Mouse (Mus musculus) gastrocnemius, postnatal 36 days (tissue): ENCODE measurements at regions not wholly inside any gene's neighbourhood (a gene's known extent, or its start where the extent isn't known, plus 50 kb on each side); places are given as distances from the start of the nearest gene placed in this dataset.

Experiments
- DNase-seq, 2 experiments: peaks; one replicate each; pipeline ENCODE4 v3.0.0; 2022
- intact Hi-C: fragments of 180-260 bp; cut with DNase I; formaldehyde crosslinking; loops from one replicate; pipeline ENCODE4 v1.15.1; 2025

DNA sequence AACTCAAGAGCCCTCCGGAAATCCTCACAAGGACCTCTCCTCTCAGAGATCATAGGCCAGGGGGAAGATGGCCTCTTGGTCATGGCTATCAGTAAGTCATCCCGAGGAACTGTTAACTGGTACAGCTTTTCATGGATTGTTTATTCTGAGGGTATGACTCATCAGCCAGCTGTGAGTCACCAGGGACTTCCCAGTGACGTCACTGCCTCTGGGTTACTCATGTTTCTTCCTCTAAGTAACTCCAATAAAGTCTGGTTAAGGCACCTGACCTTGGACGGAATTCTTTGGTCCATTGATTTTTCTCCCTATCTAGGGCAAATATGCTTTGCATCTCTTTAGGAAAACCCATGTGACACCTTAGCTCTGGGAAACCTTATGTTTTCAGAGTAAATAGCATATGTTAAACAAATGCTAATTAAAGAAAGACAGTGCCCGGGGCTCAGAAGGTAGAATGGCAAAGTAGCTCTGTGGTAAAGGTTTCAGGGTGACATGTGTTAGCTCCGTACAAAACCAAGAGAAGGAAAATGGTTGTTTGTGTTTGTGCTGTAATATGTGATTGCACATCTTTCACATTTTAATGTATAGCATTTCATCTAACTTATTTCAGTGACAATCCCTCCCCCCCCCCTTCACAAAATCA is 289.7 kb upstream of the Xylt1 start:
- intact Hi-C loops: no loop called here
- no peak for DNase-seq

DNA sequence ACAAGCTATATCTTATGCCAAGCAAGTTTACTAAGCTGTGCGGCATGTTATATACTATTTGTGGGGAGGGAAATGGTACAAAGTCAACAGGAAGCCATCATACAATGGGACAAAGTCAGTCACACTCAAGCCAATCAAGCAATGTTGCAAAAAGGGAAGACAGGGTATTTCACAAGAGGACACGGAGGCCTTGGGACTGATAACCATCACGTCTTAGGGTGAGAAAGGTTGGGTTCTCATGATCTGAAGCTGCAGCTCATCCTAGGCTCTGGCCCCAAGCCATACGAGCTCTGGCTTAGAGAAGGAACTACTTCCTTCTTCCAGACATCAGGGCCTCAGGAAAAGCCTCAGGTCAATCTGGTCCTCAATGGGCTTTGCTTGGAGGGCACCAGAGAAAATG is 287.9 kb upstream of the Xylt1 start:
- DNase-seq: no peak
- intact Hi-C loops: no loop called here

DNA sequence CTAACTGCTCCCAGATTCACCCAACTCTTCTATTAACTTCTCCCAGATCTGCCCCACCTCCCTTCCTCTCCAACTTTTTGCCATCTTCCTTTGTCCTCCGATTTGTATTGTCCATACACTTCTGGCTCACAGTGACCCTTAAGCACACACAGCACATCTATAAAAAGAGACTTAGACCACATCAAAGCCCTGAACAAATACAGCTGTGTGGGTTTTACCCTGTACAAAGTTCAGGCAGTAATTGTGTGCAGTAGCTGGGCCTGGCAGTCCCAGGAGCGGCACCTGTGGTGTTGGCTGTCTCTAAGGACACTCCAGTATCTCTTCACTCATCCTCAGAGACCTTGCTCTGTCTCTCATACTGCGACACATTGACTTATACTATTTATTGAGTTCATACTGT is 283.2 kb upstream of the Xylt1 start:
- intact Hi-C loops: no loop called here
- DNase-seq: no peak

DNA sequence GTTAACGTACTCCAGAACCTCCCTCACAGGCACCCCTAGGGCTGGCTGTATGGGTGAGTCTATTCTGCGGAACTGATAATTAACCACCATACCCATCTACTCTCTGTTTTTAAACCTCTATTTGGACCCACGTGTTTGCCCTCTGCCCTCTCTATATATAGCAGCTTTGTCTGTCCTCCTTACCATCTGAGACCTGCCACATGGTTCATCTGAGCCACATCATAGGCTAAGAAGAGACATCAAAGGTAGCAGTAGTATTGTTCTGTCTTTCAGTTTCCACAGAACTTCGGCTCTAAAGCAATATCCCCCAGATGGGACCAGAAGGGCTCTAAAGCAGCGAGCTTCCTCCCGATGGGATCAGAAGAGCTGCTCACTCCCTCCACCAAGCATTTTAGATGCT is 281.7 kb upstream of the Xylt1 start:
- DNase-seq: no peak
- intact Hi-C loops: no loop called here

DNA sequence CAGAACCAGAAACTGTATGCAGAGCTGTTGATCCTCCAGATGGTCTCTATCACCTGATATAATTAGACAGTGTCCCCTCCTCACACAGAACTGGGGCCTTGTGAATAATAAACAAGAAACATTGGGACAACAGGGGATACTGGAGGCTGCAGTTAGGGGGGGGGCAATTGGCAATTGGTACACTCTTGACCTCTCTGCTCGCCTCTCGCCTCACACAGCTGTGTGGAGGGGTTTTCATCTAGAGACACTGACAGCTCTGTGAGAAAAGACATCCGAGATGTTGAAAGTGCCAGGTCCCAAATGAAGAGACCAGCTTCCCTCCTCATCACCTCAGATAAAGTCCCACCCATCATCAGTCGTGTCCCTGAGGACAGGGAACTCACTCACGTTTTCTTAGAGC is 277.7 kb upstream of the Xylt1 start:
- intact Hi-C loops: no loop called here
- DNase-seq: no peak

DNA sequence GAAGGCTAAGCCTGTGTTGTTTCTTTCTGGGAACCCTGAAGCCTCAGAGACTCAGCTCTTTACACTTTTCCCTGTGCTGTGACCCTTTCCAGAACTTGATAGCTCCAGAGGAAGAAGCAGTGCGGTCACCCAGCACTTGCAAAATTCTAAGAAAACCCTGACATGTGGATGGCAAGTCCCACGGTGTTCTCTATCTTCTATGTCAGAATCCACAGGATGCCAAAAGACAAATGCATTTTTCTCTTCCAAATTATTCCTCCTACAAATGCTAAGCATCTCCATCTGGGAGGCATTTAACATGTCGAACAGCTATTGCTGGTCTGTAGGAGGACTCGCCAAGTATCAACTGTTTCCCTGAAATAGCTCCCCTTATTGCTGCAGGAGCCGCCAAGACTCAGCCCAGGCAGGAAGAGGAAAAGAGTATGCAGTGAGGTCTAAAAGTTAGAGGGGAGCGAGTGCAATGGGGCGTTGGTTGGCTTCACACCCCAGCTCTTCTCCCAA is 274.0 kb upstream of the Xylt1 start:
- intact Hi-C loops: no loop called here
- DNase-seq: no peak

DNA sequence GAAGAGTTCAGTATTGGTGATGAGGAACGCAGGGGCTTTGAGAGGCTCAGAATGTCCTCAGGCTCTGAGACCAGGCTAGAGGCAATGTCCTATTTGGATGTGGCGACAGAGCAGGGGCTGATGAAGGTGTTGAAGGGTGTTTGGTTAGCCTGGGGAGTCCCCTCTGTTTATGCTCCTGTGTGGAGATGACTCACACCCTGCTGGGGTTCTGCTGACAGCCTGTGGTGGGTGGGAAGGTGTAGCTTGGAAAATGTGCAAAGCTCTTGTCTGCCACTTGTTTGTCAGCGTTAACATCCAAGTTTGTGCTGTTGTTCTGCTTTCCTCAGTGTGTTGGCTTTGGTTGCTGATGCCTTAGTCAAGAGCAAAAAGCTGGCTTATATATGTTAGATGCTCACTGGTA is 272.4 kb upstream of the Xylt1 start:
- intact Hi-C loops: no loop called here
- no peak for DNase-seq

DNA sequence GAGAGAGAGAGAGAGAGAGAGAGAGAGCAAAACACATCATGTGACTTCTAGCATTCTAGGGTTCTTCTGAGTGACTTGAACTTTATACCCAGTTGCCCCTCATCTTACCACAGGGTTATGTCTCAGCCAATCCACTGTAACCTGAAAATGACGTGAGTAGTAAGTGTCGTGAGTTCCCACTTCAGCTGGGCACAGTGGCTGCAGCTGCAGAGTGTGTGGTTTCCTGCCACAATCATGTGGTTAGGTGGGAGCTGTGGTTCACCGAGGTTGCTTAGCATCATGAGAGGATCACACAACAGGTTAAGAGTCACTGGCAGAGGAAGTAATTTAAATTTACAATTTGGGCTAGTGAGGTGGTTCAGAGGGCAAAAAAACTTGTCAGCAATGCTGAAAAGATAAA is 253.1 kb upstream of the Xylt1 start:
- intact Hi-C loops: no loop called here
- DNase-seq: no peak

DNA sequence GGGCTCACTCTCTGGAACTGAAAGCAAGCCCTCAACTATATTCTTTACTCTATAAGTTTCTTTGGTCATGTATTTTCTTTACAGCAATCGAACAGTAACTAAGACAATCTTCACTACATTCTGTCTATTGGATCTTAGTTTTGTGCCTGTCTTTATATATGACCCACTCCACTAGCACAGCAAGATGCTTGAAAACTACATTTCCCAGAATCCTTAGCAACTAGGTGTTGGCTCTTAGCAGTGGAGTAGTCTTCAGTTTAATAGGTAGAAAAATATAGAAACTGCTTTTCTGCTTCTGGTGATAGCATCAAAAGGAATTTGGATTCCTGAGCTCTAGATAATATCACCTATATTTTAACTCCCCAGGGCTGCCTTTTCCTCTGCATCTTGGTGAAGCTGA is 245.9 kb upstream of the Xylt1 start:
- no peak for DNase-seq
- intact Hi-C loops: no loop called here

DNA sequence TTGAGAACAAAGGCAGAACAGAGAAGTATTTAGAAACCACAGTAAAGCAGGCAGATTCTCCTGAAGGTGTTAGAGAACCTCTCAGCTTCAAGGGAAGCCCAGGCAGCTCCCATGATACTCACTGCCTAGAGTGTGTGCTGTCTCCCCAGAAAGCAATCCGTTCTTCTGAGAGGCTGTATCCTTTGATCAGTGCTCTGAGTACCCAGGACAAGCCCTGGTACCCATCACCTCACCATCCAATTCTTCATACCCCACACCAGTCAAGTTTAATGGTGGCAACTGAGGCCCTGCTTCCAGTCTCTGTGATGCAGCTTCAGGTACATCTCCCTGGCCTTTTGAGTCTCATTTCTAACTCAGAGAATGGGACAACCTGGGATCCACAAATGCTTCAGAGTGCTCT is 242.1 kb upstream of the Xylt1 start:
- intact Hi-C loops: no loop called here
- DNase-seq: no peak

DNA sequence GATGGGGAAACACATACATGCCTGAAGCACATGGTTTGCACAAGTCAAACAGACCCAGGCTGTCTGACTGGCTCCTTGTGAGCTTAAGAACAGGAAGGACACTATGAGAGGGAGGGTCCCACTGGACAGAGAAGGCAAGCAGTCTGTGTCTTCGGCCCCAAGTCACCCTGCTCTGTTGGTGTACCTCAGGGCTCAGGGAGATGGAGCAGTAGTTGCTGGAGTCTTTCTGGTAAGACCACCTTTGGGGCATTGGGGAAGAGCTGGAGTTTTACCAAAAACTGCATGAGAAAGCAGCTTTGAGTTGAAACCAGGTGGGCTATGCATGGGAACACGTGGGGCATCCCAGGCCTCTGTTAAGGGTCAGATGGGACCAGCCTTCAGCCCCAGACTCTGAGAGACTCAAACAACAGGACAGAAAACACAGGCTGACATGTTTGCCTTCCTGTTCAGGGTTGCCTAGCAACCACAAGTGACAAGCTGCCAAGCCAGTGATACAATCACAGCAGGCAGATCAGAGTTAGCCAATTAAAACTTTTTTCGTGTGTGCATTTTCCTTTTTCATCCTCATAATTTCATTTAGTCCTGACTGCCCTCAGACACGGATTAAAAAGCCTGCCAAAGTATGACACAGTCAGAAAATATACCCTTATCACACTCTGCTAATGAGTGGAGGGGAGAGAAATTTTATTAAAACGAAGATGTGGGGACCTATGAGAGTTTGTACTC is 241.4 kb upstream of the Xylt1 start:
- intact Hi-C loops: no loop called here
- DNase-seq: peak in 1 of 2 experiments; percentile 21

DNA sequence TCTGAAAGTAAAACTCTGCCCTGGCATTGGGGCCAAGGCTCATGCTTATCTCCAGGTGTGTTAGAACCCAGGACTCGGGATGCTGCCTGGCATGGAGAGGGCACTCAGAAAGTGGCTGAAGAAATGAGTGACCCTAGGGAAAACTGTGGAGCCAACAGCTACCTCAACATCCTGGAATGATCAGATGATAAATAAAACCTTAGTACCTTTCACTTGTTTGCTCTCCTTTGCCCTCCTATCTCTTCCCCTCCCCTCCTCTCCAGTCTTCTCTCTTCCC is 240.9 kb upstream of the Xylt1 start:
- no peak for DNase-seq
- intact Hi-C loops: no loop called here

DNA sequence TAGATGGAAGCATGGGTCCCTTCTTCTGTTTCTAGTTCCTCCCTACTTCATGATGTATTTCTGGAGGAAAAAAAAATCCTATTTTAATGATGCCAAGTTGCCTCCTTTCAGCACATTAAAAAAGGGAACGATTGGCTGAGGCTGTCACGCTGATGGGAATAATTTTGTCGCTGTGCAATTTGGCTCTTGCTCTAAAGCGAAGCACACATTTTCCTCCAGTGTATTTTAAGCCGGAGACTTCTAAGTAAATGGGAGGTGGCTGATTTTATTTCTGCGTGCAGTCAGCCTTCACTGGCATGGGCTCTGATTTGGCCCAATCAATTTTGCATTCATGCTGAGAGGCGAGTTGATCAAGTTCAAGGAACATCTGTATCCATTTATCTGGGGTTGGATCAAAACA is 234.0 kb upstream of the Xylt1 start:
- no peak for DNase-seq
- intact Hi-C loops: no loop called here

DNA sequence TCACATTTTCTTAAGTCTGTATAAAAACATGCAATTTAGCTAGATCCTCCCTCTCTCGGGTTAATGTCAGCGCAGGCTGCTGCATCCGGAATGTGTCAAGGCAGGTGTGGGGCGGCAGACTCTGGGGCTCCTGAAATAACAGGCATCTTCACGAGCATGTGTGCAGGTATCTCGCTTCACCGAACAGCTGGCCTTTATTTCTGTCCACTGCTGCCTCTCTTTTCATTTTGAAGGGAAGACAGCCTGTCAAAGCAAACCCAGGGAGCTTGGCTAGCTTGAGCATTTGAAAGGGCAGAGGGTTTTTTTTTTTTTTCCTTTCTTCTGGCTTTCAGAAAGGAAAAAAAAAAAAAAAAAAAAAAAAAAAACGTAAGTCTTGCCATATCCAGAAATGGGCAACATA is 230.4 kb upstream of the Xylt1 start:
- no peak for DNase-seq
- intact Hi-C loops: no loop called here

DNA sequence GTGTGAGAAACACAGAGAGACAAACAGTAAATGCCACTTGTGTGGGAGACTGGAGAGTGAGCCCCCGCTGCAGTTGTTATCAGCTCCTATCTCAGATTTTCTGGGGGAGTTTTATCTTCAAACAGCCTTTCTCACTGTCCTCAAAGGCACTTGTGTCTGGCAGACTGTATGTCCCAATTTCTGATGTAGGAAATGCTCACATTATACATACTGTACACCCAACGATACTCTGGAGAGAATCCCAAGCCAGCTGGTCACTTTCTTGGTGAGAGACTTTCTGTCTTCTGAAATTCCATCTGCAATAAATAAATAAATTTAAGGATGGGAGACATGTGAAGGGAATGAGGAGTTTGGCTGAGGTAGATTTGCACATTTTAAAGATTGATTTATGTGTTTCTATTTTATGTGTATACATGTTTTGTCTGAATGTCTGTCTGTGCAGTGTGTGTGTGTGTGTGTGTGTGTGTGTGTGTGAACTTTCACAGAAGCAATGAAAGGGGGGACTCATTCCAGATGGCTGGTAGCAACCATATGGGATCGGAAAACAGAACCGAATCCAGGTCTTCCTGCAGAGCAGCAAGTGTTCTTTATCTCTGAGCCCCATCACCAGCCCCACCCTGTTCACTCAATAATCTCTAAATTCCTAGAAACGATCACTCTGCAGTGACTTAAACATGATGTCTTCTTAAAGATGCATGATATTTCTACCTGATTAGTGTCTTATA is 226.8 kb upstream of the Xylt1 start:
- no peak for DNase-seq
- intact Hi-C loops: no loop called here

DNA sequence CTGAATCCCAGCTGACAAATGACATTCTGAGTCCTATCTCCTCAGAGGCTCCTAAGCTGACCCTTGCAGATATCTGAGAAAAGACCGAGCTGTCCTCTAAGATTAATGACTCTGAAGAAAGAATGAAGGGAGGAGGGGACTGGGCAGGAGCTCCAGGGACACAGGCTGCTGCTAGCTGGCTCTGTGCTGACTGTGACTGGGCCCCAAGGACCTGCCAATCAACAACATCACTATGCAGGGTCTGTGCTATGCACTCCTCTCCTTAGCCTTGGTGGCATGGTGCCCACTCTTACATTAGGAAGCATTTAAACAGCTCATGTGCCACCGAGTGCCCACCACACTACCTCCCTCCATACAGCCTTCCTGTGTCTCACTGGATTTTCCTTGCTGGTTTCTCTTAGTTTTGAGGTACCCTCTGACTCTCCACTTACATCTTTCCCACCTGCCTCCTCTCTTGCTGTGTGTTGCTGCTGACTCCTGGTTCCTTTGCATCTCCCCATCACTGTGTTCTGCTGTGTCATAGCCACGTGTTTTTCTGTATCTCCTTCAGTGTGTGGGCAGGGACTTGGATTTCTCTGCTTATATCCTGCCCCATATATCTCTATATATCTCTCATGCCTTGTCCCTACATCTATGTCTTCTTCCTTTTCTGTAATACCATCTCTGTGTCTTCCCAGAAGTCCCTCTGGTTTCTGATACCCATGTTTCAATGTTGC is 219.4 kb upstream of the Xylt1 start:
- no peak for DNase-seq
- intact Hi-C loops: no loop called here

DNA sequence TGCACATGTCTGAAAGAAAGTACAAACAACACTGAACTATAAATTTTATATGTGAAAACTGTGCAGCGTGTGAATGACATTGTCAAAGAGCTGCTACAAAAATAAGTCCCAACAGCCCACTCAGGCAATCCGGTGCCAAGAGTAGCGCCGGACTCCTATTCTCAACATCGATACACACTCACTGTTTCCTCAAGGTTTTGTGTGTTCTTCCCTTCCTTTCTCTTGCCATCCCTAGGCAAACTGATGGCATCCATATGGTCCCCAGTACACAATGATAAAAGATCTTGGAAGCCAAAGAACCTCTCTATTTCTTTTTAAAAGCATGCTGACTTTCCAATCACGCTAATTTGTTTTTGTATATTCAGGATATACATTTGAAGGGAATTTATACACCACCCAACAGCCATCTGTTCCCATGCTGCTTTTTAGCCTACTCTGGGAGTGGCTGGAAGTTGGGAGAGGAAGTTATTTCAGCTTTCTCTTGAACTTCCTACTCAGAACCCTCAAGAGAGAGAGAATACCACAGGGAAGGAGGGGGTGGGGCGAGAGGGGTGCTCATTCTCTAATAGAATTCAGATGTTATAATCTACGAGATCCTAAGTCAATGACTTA is 205.9 kb upstream of the Xylt1 start:
- intact Hi-C loops: no loop called here
- DNase-seq: no peak

DNA sequence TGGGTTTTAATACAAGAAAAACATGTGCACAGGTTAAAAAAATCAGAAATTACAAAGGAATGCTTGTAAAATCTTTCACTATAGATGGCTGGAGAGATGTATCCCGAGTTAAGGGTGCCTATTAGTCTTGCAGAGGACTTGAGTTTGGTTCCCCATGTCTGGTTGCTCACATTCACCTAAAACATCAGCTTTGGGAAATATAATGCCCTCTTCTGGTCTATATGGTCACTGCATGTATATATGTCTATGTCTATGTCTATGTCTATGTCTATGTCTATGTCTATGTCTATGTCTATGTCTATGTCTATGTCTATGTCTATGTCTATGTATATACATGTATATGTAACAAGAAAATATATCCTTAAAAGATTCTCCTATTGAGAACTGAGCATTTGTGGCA is 196.8 kb upstream of the Xylt1 start:
- no peak for DNase-seq
- intact Hi-C loops: no loop called here

DNA sequence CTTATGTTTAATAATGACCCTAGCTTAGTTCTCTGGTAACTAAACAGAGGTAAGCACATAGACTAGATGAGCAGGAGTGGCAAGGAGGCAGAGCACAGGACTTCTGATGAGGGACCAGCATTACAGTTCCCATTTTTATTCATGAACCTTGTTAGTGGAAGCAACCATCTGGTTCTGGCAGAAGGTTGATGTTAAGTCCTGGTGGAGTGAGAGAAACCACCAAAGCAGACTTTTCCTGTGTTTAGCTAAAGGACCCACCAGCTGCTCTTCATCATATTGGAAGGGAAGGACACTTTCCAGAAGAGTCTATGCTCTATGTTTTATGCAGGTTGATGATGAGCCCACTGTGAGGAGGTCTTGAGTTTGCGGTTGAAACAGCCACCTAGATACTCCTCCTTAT is 194.9 kb upstream of the Xylt1 start:
- DNase-seq: no peak
- intact Hi-C loops: no loop called here

DNA sequence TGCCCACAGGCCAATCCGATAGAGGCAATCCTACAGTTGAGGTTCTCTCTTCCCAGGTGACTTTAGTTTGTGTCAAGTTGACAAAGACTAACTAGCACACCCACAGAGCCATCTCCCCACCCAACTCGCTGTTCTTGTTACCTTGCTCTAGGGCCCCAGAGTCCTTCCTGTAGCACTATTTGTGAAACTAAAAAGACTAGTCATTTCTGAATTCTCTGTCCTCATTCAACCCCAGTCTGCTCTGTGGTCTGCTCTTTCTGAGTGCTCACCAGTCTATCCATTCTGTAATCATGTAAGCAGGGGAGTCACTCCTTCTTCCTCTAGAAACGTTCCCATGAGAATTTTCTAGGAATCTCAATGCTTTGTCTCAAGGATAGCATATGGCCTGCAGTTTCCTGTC is 184.2 kb upstream of the Xylt1 start:
- intact Hi-C loops: no loop called here
- DNase-seq: no peak

DNA sequence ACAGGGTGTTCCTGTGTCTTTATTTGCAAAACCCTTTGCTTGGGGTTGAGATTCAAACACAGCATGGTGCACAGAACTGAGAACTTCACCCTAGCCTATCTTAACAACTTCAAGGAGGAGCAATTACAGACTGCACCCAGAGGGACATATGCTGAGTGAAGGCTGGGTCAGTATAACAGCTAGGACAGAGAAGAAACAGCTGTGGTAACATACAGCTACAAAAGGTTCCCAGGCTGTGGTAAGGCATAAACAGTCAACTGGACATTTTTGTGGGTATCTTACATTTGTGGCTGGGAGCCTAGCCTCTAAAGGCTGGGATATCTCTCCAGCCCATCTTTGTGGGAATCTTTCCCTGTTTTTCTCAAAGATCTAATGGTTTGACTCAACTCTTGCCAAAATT is 154.5 kb upstream of the Xylt1 start:
- intact Hi-C loops: no loop called here
- no peak for DNase-seq
